Mouse (Mus musculus): ENCODE data around the gene Gm9958. TPM values are rescaled to one million over a fixed set of nuclear protein-coding genes. Genes with fewer than 3 reads are reported as not detected.
A peak's percentile ranks its signal among the peaks of the same experiment; 100 is the strongest.

Gm9958 gene
- polyA plus RNA-seq (2016; fragmentation: Nextera tagmentation; extraction: Ambion mirVana): 8.2 and 9.2 TPM in 2 replicates

GRCm38 (mm10) chr5:90367067-90367303 is at the start of gene Gm9958:
TSS of gene Gm9958 (plus strand) at chr5:90367204.
- DNase-seq (ENCODE audit: low spot score): no peak
- Histone ChIP-seq H3K4me1 (peaks cover 25% of the 10 kb centered on the region), H3K27me3 (ENCODE audit: low read depth, poor library complexity, severe bottlenecking) (no peaks in the 10 kb centered on the region), H3K9me3 (replicated peaks) (no peaks in the 10 kb centered on the region), H3K4me3 (peak within 1 kb of the TSS; percentile 92), H3K27ac (replicated peaks) (peak within 1 kb of the TSS; percentile 99), H3K36me3 (0 out of 2 replicates have a peak, but pooled peaks cover 5% of the 10 kb centered on the region)
- 3% methylated on average over 7 of the region's 7 CpGs for WGBS

DNA sequence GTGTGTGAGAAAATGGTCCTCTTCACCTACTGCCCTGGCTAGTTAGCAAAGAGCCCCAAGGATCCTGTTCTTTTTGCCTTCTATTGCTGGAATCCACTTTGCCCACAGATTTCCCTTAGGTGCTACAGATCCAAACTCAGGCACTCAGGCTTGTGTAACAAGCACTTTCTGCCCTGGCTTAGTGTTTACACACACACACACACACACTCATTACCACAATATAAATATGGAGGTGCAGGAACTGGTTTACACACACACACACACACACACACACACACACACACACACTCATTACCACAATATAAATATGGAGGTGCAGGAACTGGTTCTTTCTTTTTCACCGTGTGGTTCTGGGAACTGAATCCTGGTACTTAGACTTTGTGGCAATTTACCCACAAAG is 35.9 kb upstream of the Gm9958 start:
- DNase-seq (ENCODE audit: low spot score): no peak
- Histone ChIP-seq H3K4me3 (no peak overlapping the region), H3K4me1 (no peaks in the 10 kb centered on the region; the same call in 1 of the 2 replicates), H3K27me3 (ENCODE audit: low read depth, poor library complexity, severe bottlenecking) (no peaks in the 10 kb centered on the region), H3K27ac (replicated peaks) (no peak overlapping the region), H3K9me3 (replicated peaks) (no peaks in the 10 kb centered on the region), H3K36me3 (no peaks in the 10 kb centered on the region)
- WGBS: 97% methylated on average over 1 of the region's 1 CpGs

DNA sequence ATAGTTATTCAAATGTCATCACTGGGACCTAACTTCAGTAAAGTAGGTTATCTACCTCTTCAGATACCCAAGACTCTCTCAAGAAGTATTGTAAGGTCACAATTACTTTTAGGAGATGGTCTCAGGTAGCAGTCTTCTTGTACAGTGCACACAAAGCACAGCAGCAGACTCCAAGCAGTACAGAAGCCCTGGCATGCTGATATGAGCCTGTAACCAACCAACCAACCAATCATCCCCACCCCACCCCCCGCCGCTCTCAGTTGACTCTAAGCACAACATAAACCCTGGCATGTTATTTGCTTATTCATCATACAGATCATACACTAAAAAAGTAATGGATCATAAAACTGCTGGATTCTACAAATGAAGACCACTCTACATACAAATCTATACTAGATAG is 34.5 kb upstream of the Gm9958 start:
- H3K36me3 ChIP-seq: no peaks in the 10 kb centered on the region
- 99% methylated on average over 2 of the region's 2 CpGs for whole genome bisulfite sequencing
- no peaks in the 10 kb centered on the region; the same call in 1 of the 2 replicates for H3K4me1 ChIP-seq
- no peak overlapping the region for H3K4me3 ChIP-seq
- no peaks in the 10 kb centered on the region for H3K27me3 ChIP-seq (ENCODE audit: low read depth, poor library complexity, severe bottlenecking)
- H3K27ac ChIP-seq (replicated peaks): no peak overlapping the region
- H3K9me3 ChIP-seq (replicated peaks): no peaks in the 10 kb centered on the region
- DNase-seq (ENCODE audit: low spot score): no peak

GRCm38 (mm10) chr5:90338177-90339091 is 28.6 kb upstream of the Gm9958 start:
- WGBS: 60% methylated on average over 7 of the region's 7 CpGs
- Histone ChIP-seq H3K4me3 (peak overlapping the region; percentile 40; the same call in 1 of the 2 replicates), H3K36me3 (no peaks in the 10 kb centered on the region), H3K9me3 (replicated peaks) (no peaks in the 10 kb centered on the region), H3K27ac (replicated peaks) (no peak overlapping the region), H3K4me1 (peaks cover 35% of the 10 kb centered on the region), H3K27me3 (ENCODE audit: low read depth, poor library complexity, severe bottlenecking) (no peaks in the 10 kb centered on the region)
- no peak for DNase-seq (ENCODE audit: low spot score)

- peak; percentile 19 for DNase-seq (ENCODE audit: low spot score)
- H3K4me3 ChIP-seq: peak overlapping the region; percentile 40
- H3K27ac ChIP-seq (replicated peaks): no peak overlapping the region; the same call in 1 of the 2 replicates
- no peaks in the 10 kb centered on the region for H3K9me3 ChIP-seq (replicated peaks)
- WGBS: 43% methylated on average over 5 of the region's 5 CpGs
- H3K36me3 ChIP-seq: no peaks in the 10 kb centered on the region
- no peaks in the 10 kb centered on the region for H3K27me3 ChIP-seq (ENCODE audit: low read depth, poor library complexity, severe bottlenecking)
- H3K4me1 ChIP-seq: peaks cover 35% of the 10 kb centered on the region
These were observed 27.7 kb upstream of the Gm9958 start for GRCm38 (mm10) chr5:90339129-90339952.

GRCm38 (mm10) chr5:90339953-90340343 is 27.1 kb upstream of the Gm9958 start:
- no peaks in the 10 kb centered on the region for H3K27me3 ChIP-seq (ENCODE audit: low read depth, poor library complexity, severe bottlenecking)
- no peak overlapping the region for H3K27ac ChIP-seq (replicated peaks)
- H3K4me3 ChIP-seq: peak overlapping the region; percentile 40; the same call in 1 of the 2 replicates
- H3K9me3 ChIP-seq (replicated peaks): no peaks in the 10 kb centered on the region
- H3K36me3 ChIP-seq: no peaks in the 10 kb centered on the region
- 86% methylated on average over 1 of the region's 1 CpGs for WGBS
- DNase-seq (ENCODE audit: low spot score): no peak
- H3K4me1 ChIP-seq: peaks cover 35% of the 10 kb centered on the region

GRCm38 (mm10) chr5:90340847-90341246 is 26.2 kb upstream of the Gm9958 start:
- DNase-seq (ENCODE audit: low spot score): no peak
- no peak overlapping the region for H3K4me3 ChIP-seq
- peaks cover 35% of the 10 kb centered on the region for H3K4me1 ChIP-seq
- WGBS: 88% methylated on average over 4 of the region's 4 CpGs
- H3K9me3 ChIP-seq (replicated peaks): no peaks in the 10 kb centered on the region
- H3K27me3 ChIP-seq (ENCODE audit: low read depth, poor library complexity, severe bottlenecking): no peaks in the 10 kb centered on the region
- no peak overlapping the region for H3K27ac ChIP-seq (replicated peaks)
- no peaks in the 10 kb centered on the region for H3K36me3 ChIP-seq

DNA sequence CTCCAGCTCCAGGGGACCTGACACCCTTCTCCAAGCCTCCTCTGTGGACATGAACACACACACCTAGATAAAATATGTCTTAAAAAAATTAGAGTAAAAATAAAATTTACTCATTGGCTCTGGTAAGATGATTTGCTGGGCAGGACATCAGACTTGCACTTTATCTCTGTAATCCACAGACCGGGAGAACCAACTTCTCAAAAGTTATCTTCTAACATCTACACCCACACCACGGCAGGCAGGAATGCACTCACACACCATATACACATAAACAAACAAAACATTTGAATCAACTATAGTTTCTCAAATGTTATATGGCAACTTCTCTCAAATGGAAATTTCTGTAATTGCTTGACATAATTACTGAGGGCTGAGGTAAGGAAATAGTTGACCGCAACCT is 20.1 kb upstream of the Gm9958 start:
- Histone ChIP-seq H3K27me3 (ENCODE audit: low read depth, poor library complexity, severe bottlenecking) (no peaks in the 10 kb centered on the region), H3K4me3 (no peak overlapping the region), H3K4me1 (no peaks in the 10 kb centered on the region), H3K36me3 (0 out of 2 replicates have a peak, but pooled peaks cover 5% of the 10 kb centered on the region), H3K27ac (replicated peaks) (no peak overlapping the region), H3K9me3 (replicated peaks) (no peaks in the 10 kb centered on the region)
- DNase-seq (ENCODE audit: low spot score): no peak
- WGBS: 96% methylated on average over 3 of the region's 3 CpGs

- no peak for DNase-seq (ENCODE audit: low spot score)
- H3K27ac ChIP-seq (replicated peaks): no peak overlapping the region
- WGBS: 91% methylated on average over 4 of the region's 4 CpGs
These were observed 13.3 kb upstream of the Gm9958 start for GRCm38 (mm10) chr5:90353552-90354317.

GRCm38 (mm10) chr5:90355824-90356223 is 11.2 kb upstream of the Gm9958 start:
- H3K27me3 ChIP-seq (ENCODE audit: low read depth, poor library complexity, severe bottlenecking): no peaks in the 10 kb centered on the region
- no peaks in the 10 kb centered on the region for H3K9me3 ChIP-seq (replicated peaks)
- H3K36me3 ChIP-seq: peaks cover 68% of the 10 kb centered on the region
- no peak overlapping the region for H3K4me3 ChIP-seq
- WGBS: 91% methylated on average over 3 of the region's 3 CpGs
- DNase-seq (ENCODE audit: low spot score): no peak
- H3K4me1 ChIP-seq: no peaks in the 10 kb centered on the region
- no peak overlapping the region for H3K27ac ChIP-seq (replicated peaks)

More at GRCm38 (mm10) chr5:90353552-90354317, 13.3 kb upstream of the Gm9958 start:
- H3K9me3 ChIP-seq (replicated peaks): no peaks in the 10 kb centered on the region
- H3K4me3 ChIP-seq: no peak overlapping the region
- no peaks in the 10 kb centered on the region for H3K4me1 ChIP-seq
- H3K27me3 ChIP-seq (ENCODE audit: low read depth, poor library complexity, severe bottlenecking): no peaks in the 10 kb centered on the region
- H3K36me3 ChIP-seq: peaks cover 50% of the 10 kb centered on the region

DNA sequence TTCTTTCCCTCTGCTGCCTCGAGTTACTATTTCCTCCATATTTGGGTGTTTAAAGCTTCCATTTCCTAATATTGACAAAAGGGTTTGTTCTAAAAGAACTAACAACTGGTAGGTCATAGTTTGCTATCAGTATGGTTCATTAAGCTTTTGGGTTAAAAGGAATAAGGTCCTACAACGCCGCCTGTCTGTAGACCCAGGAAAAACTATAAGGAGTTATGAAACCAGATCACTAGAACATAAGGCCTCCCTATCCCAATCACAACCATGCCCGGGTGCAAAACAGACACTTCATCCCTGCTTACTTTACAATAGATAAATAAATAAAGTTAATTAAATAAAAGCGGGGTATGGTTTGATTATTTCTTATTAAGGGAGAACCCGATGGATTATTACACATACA is 2.5 kb upstream of the Gm9958 start:
- no peaks in the 10 kb centered on the region for H3K9me3 ChIP-seq (replicated peaks)
- peaks cover 27% of the 10 kb centered on the region for H3K36me3 ChIP-seq
- WGBS: 7% methylated on average over 6 of the region's 6 CpGs
- H3K27me3 ChIP-seq (ENCODE audit: low read depth, poor library complexity, severe bottlenecking): no peaks in the 10 kb centered on the region
- DNase-seq (ENCODE audit: low spot score): peak; percentile 20
- peak overlapping the region; percentile 92 for H3K4me3 ChIP-seq
- peaks cover 25% of the 10 kb centered on the region for H3K4me1 ChIP-seq
- H3K27ac ChIP-seq (replicated peaks): peak overlapping the region; percentile 99
